Mouse (Mus musculus) kidney, embryonic 14.5 days (tissue): ENCODE measurements at regions not wholly inside any gene's neighbourhood (a gene's known extent, or its start where the extent isn't known, plus 50 kb on each side); places are given as distances from the start of the nearest gene placed in this dataset.

Experiments used
- ATAC-seq: fragments of 200-750 bp; cut with Nextera tagmentation; 2 replicates; pipeline ENCODE4 v1.8.0; 2017; ENCODE audit warnings: moderate number of reproducible peaks, mild to moderate bottlenecking, moderate TSS enrichment, moderate library complexity; ENCODE audit not compliant: low FRiP score, low TSS enrichment
- H3K27ac ChIP-seq: fragments of 300-500 bp; sonication (generic); 2 replicates; pipeline ENCODE4 v1.5.1; 2014; ENCODE audit warnings: low read depth, mild to moderate bottlenecking, low read length, moderate library complexity, mixed read lengths
- H3K27me3 ChIP-seq: fragments of 300-500 bp; sonication (generic); 2 replicates; pipeline ENCODE4 v1.6.1; 2014; ENCODE audit warnings: mild to moderate bottlenecking, low read length; ENCODE audit not compliant: control insufficient read depth, insufficient read depth
- H3K36me3 ChIP-seq: fragments of 300-500 bp; sonication (generic); 2 replicates; pipeline ENCODE4 v1.6.1; 2014; ENCODE audit warnings: low read length, mixed read lengths; ENCODE audit not compliant: control insufficient read depth, insufficient read depth
- H3K4me1 ChIP-seq: fragments of 300-500 bp; sonication (generic); 2 replicates; pipeline ENCODE4 v1.6.1; 2014; ENCODE audit warnings: low read length, mixed read lengths; ENCODE audit not compliant: control insufficient read depth, insufficient read depth
- H3K4me2 ChIP-seq: fragments of 300-500 bp; sonication (generic); replicated peaks from 2 replicates; pipeline ENCODE4 v1.6.1; 2014; ENCODE audit warnings: low read depth, mild to moderate bottlenecking, low read length
- H3K4me3 ChIP-seq: fragments of 300-500 bp; sonication (generic); 2 replicates; pipeline ENCODE4 v1.5.1; 2014; ENCODE audit warnings: mild to moderate bottlenecking, low read length
- H3K9ac ChIP-seq: fragments of 300-500 bp; sonication (generic); 2 replicates; pipeline ENCODE4 v1.6.1; 2014; ENCODE audit warnings: low read depth, mild to moderate bottlenecking, low read length, moderate library complexity
- H3K9me3 ChIP-seq: fragments of 300-500 bp; sonication (generic); 2 replicates; pipeline ENCODE4 v1.6.1; 2016; ENCODE audit warnings: low read length; ENCODE audit not compliant: control insufficient read depth
- WGBS: fragments of 180-500 bp; shearing (Covaris S2); extraction: QIAGEN DNeasy Blood & Tissue Kit; methylation state at CpG from one replicate; pipeline ENCODE4 v1.1.7; 2014; 5-methylcytosine and 5-hydroxymethylcytosine counted together

DNA sequence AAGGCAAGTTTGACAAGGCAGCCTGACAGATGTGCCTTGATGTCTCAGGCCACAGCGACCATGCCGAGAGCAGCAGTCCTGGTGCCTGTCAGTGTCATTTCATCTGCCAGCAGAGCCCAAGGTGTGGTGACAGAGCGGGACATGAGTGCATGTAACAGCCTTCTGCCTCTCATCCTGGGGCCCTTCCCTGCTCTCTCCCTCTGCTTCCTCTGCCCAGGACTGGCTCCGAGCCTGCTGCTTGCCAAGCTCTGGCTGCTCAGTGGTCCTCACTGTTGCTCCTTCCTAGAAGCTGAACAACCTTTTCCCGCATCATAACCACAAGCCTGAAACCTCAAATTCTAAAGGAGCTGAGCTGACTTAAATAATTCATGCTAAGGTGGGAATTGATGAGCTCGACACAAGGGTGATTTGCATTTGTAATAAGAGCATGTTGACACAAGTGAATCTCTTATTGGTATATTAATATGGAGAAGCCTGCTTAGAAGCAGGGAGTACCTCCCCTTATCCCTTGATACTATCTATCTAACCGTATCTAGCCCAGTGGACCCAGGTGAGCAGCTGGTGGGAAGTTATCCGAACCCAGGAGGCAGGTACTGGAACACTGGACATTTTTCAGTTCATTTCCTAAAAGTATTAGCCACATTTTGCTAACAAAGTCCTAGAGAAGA lies 186.8 kb downstream of the Stk31 start:
- no peaks in the 10 kb centered on the region for H3K4me1 ChIP-seq
- H3K36me3 ChIP-seq: no peaks in the 10 kb centered on the region
- H3K9ac ChIP-seq: no peak overlapping the region
- H3K9me3 ChIP-seq: no peaks in the 10 kb centered on the region
- no peak overlapping the region for H3K4me3 ChIP-seq
- ATAC-seq: no peak
- WGBS: 79% methylated on average over 8 of the region's 8 CpGs
- no peaks in the 10 kb centered on the region for H3K27me3 ChIP-seq
- no peak overlapping the region for H3K4me2 ChIP-seq
- H3K27ac ChIP-seq: no peak overlapping the region

DNA sequence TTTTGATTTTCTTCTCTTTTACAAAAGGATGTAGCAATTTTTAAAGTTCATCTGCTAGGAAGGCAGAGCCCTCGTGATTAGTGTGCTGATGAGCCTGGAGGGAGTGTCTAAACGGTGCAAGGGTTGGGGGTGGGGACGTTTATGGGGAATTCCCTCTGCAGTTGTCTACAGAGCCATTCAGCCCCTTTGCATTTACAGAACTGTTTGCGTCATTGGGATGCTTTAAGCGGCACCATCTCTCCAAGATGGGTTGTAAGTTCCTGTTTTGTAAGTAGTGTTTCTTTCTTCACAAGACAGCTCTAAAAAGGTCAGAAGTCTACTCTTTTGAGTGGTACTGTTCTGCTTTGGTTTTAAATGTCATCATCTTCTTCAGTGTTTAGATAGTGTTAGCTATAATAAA lies 191.1 kb downstream of the Stk31 start:
- no peak for ATAC-seq
- no peaks in the 10 kb centered on the region for H3K36me3 ChIP-seq
- no peaks in the 10 kb centered on the region for H3K27me3 ChIP-seq
- H3K4me1 ChIP-seq: no peaks in the 10 kb centered on the region
- no peak overlapping the region for H3K4me3 ChIP-seq
- H3K9me3 ChIP-seq: no peaks in the 10 kb centered on the region
- H3K4me2 ChIP-seq: no peak overlapping the region
- H3K9ac ChIP-seq: no peak overlapping the region
- H3K27ac ChIP-seq: no peak overlapping the region
- 46% methylated on average over 5 of the region's 5 CpGs for WGBS

DNA sequence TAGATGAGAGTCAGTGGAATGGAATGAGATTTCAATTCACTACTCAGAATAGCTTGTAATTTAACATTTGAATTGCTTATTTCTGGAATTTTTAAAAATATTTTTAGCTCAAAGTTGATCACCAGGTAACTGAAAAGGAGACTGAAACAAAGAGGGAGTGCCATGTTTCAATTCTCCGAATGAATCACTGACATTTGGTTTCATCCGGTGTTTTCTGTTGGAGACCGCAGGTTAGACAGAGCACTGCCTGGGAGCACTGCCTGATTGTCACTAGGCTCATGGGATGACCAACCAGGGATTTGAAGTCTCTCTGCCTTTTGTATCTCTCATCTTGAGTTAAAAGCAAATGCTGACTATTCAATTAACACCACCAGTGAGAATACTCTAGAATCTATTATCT lies 193.3 kb downstream of the Stk31 start:
- no peak for ATAC-seq
- H3K4me2 ChIP-seq: no peak overlapping the region
- H3K9ac ChIP-seq: no peak overlapping the region
- H3K27me3 ChIP-seq: no peaks in the 10 kb centered on the region
- WGBS: 96% methylated on average over 3 of the region's 3 CpGs
- no peak overlapping the region for H3K27ac ChIP-seq
- H3K9me3 ChIP-seq: no peaks in the 10 kb centered on the region
- H3K4me1 ChIP-seq: no peaks in the 10 kb centered on the region
- no peak overlapping the region for H3K4me3 ChIP-seq
- H3K36me3 ChIP-seq: no peaks in the 10 kb centered on the region

DNA sequence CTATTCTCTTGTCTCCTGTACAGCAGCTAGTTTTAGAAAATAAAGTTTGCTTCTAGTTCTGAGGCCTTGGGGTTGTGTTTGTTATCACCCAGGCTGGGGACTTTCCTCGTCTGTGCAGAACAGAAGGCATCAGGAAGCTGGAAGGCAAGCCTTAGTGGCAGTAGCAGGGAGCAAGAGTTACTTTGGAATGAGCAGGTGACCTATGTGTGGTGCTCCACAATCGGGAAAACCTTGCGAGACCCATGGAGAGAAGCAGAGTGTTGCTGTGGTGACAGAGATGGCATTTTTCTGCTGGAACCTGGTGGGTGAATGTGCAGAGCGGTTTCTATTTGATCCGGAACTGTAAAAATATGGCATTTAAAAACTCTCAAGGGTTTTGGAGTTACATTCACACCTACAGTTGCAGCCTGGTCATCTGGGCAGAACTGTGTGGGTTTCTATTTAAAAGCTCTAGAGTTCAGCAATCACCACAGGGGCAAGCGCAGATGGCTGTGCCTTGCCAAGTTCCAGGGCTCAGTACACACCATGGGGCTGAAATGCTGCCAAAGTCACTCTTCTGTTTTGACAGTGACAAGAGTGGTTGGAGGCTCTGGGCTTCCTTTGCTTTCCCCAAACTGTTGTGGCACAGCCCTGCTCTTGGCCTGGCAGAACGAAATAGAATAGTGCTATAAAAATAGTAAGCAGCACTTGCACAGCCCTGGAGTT lies 195.7 kb downstream of the Stk31 start:
- no peak overlapping the region for H3K4me3 ChIP-seq
- H3K4me1 ChIP-seq: no peaks in the 10 kb centered on the region
- 79% methylated on average over 7 of the region's 7 CpGs for WGBS
- H3K9ac ChIP-seq: no peak overlapping the region
- ATAC-seq: no peak
- no peaks in the 10 kb centered on the region for H3K9me3 ChIP-seq
- H3K27ac ChIP-seq: no peak overlapping the region
- no peak overlapping the region for H3K4me2 ChIP-seq
- no peaks in the 10 kb centered on the region for H3K27me3 ChIP-seq
- no peaks in the 10 kb centered on the region for H3K36me3 ChIP-seq

DNA sequence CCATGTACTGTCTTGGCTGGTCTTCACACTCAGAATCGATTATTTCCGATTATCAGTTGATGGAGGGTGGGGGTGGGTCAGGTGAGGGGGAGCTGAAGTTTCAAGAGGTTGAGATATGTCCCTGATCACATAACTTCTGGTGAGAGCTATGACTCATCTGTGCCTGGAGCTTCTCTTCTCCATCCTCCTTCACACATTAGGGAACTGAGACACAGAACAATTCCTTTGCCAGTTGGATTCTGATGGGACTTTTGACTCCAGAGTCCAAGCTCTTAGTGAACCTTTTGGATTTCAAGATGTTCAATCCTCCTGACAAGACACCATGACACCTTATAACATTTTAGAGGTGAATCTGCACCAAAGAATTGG lies 196.2 kb downstream of the Stk31 start:
- Histone ChIP-seq H3K4me3 (no peak overlapping the region), H3K36me3 (no peaks in the 10 kb centered on the region), H3K4me2 (no peak overlapping the region), H3K4me1 (no peaks in the 10 kb centered on the region), H3K27me3 (no peaks in the 10 kb centered on the region), H3K9ac (no peak overlapping the region), H3K27ac (no peak overlapping the region), H3K9me3 (no peaks in the 10 kb centered on the region)
- ATAC-seq: no peak
- 91% methylated on average over 2 of the region's 2 CpGs for WGBS

DNA sequence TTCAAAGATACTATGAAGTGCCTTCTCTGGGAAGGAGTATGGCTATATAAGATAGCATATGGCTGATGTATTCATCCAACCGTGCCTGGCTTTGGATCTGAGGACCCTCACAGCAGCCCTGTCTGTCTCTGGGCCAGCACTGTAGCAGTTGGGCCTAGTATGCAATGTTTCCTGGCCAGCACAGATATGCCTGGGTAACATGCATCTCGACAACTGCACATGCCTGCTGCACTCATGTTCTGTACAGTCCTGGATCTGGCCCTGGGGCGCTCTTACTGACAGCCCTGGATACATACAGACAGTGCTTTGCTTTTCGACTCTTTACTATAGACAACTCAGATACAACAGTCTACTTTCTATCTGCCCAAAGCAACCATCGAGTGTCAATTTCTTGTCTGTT lies 197.3 kb downstream of the Stk31 start:
- H3K4me1 ChIP-seq: no peaks in the 10 kb centered on the region
- 84% methylated on average over 5 of the region's 5 CpGs for WGBS
- no peak for ATAC-seq
- no peak overlapping the region for H3K4me3 ChIP-seq
- H3K27ac ChIP-seq: no peak overlapping the region
- H3K9me3 ChIP-seq: no peaks in the 10 kb centered on the region
- H3K27me3 ChIP-seq: no peaks in the 10 kb centered on the region
- H3K36me3 ChIP-seq: no peaks in the 10 kb centered on the region
- H3K9ac ChIP-seq: no peak overlapping the region
- H3K4me2 ChIP-seq: no peak overlapping the region

DNA sequence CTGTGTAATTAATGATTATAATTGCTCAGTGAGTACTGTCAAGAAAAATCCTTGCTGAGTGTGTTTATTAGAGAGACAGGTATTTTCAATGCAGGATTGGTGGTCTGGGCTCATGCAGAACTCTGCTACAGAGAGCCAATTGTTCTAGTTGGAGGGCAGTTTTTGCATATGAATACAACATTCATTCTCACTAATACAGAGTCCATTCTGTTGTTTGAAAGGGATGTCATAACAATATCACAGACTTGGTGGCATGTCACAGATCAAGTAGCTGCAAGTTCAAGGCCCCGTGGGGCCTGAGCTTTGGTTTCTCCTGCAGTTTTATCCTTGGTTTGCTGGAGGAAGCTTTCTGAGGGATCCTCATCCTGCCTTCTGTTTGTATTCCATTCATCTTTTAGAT lies 207.8 kb downstream of the Stk31 start:
- Histone ChIP-seq H3K4me2 (no peak overlapping the region), H3K27ac (no peak overlapping the region), H3K4me3 (no peak overlapping the region), H3K27me3 (no peaks in the 10 kb centered on the region), H3K9me3 (no peaks in the 10 kb centered on the region), H3K9ac (no peak overlapping the region), H3K36me3 (no peaks in the 10 kb centered on the region), H3K4me1 (peaks cover 6% of the 10 kb centered on the region; the same call in 1 of the 2 replicates)
- ATAC-seq: no peak
- 85% methylated on average over 1 of the region's 1 CpGs for WGBS

DNA sequence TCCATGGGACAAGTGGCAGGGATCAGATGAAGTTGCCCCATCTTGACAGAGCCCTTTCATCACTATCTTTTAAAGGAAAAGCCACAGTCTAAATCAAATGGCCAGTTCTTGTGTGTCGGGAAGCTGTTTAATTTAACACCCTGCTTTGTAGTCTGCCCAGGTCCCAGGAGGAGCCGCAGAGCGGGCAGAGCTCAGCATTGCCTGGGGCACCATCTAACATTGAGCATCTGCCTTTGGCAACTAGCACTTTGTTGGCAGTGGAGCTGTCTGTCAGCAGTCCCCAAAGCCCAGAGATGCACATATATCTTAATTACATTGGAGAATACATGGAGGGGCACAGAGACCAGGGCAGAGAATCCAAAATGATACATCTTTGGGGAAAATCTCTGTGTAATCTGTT lies 208.4 kb downstream of the Stk31 start:
- ATAC-seq: no peak
- Histone ChIP-seq H3K4me1 (peaks cover 6% of the 10 kb centered on the region; the same call in 1 of the 2 replicates), H3K36me3 (no peaks in the 10 kb centered on the region), H3K27ac (no peak overlapping the region), H3K9me3 (no peaks in the 10 kb centered on the region), H3K4me2 (no peak overlapping the region), H3K9ac (no peak overlapping the region), H3K27me3 (no peaks in the 10 kb centered on the region), H3K4me3 (no peak overlapping the region)
- WGBS: 54% methylated on average over 3 of the region's 3 CpGs

DNA sequence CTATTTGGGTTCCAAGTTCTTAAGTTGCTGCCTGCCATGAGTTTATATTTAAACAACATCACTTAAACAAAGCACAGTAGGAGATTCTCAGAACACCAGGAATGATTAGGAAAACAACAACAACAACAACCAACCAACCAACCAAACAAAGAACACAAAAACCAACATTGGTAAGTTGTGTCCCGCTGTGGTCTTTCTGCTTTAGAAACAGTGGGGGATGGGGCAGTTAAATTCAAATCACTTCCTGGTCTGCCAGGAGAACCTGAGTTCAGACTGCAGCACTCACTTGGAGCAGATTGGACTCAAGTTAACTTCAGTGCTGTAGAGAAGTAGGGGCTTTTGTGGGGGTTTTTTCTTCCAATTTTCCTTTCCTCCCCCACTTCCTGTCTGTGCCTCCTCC lies 210.6 kb downstream of the Stk31 start:
- no peaks in the 10 kb centered on the region for H3K27me3 ChIP-seq
- no peak overlapping the region for H3K4me3 ChIP-seq
- 0% methylated on average over 1 of the region's 1 CpGs for WGBS
- H3K9me3 ChIP-seq: no peaks in the 10 kb centered on the region
- H3K27ac ChIP-seq: no peak overlapping the region
- no peak for ATAC-seq
- H3K36me3 ChIP-seq: no peaks in the 10 kb centered on the region
- peaks cover 6% of the 10 kb centered on the region; the same call in 1 of the 2 replicates for H3K4me1 ChIP-seq
- no peak overlapping the region for H3K9ac ChIP-seq
- no peak overlapping the region for H3K4me2 ChIP-seq
